Mouse (Mus musculus) left cerebral cortex, adult 2 months (tissue): ENCODE data around the gene Ttc21a. TPM values are rescaled to one million over a fixed set of nuclear protein-coding genes. Genes with fewer than 3 reads are reported as not detected.
"Not testable (repeated sequence)": the region's sequence is repeated elsewhere in the genome, so short reads cannot be mapped to it uniquely, and the experiment has no call there.

Experiments used
- DNase-seq, 2 experiments: peaks; one replicate each; pipeline ENCODE4 v3.0.0; 2021 to 2022; ENCODE audit warnings: low spot score in 2 of 2, mixed read lengths in 1 of 2; ENCODE audit errors: extremely low spot score in 1 of 2
- H3K27ac ChIP-seq: fragments of 200-600 bp; 2 replicates; pipeline ENCODE4 v1.8.1; 2022
- H3K4me3 ChIP-seq: fragments of 200-600 bp; 2 replicates; pipeline ENCODE4 v1.8.1; 2022
- CTCF ChIP-seq: fragments of 200-600 bp; IDR thresholded peaks from 2 replicates; pipeline ENCODE4 v1.8.1; 2022; ENCODE audit warnings: antibody characterized with exemption, mild to moderate bottlenecking, moderate library complexity
- intact Hi-C: fragments of 180-260 bp; cut with DNase I; formaldehyde crosslinking; loops from one replicate; pipeline ENCODE4 v1.15.1; 2025
- total RNA-seq, 2 experiments: library from RNA; stranded (reverse); gene quantifications; 2 replicates each; pipeline ENCODE4 v1.2.3; 2021

Ttc21a gene
- total RNA-seq, 2 experiments from 2014 or later, result 0.45 to 0.77 TPM

GRCm38 (mm10) chr9:120010781-120011511, 73.5 kb downstream of the Ttc21a start:
- peak; percentile 98 to 99 for DNase-seq
- Histone ChIP-seq H3K4me3 (peak overlapping the region; percentile 43), H3K27ac (peak overlapping the region; percentile 97)
- no peak for TF ChIP-seq CTCF
- intact Hi-C loops, result loop anchor here (1.0 kb wide), 2 partner anchors 28 to 48 kb away; no protein-coding TSS in a partner anchor

- intact Hi-C loops, result loop anchor here (1.0 kb wide), 2 partner anchors 28 to 48 kb away; no protein-coding TSS in a partner anchor
- peak overlapping the region; percentile 43 for H3K4me3 ChIP-seq
- peak; percentile 51 to 71 for DNase-seq
- peak overlapping the region; percentile 97 for H3K27ac ChIP-seq
- peak; percentile 70 for TF ChIP-seq CTCF
These were observed 74.1 kb downstream of the Ttc21a start for GRCm38 (mm10) chr9:120011533-120011932.

GRCm38 (mm10) chr9:120012161-120012560, 74.8 kb downstream of the Ttc21a start:
- H3K4me3 ChIP-seq, result not testable (repeated sequence)
- H3K27ac ChIP-seq, result peak overlapping the region; percentile 32; the same call in 1 of the 2 replicates

GRCm38 (mm10) chr9:120012781-120013180, 75.4 kb downstream of the Ttc21a start:
- DNase-seq, result peak in 1 of 2 experiments; percentile 38
- H3K27ac ChIP-seq, result peak overlapping the region; percentile 40
- TF ChIP-seq CTCF, result no peak
- no peak overlapping the region for H3K4me3 ChIP-seq
- intact Hi-C loops, result no loop called here

More at GRCm38 (mm10) chr9:120012161-120012560, 74.8 kb downstream of the Ttc21a start:
- DNase-seq, intact Hi-C loops: not testable (repeated sequence)

- no peak for TF ChIP-seq CTCF
- intact Hi-C loops, result no loop called here
- peak overlapping the region; percentile 40 for H3K27ac ChIP-seq
- no peak for DNase-seq
- H3K4me3 ChIP-seq, result no peak overlapping the region
These were observed 75.9 kb downstream of the Ttc21a start for GRCm38 (mm10) chr9:120013251-120013820.

GRCm38 (mm10) chr9:120014828-120015227, 77.4 kb downstream of the Ttc21a start:
- no peak for DNase-seq
- Histone ChIP-seq H3K4me3 (no peak overlapping the region), H3K27ac (no peak overlapping the region)
- TF ChIP-seq CTCF, result no peak
- intact Hi-C loops, result no loop called here

- TF ChIP-seq CTCF, result no peak
- intact Hi-C loops, result no loop called here
- Histone ChIP-seq H3K4me3 (no peak overlapping the region), H3K27ac (no peak overlapping the region)
- DNase-seq, result no peak
These were observed 79.5 kb downstream of the Ttc21a start for GRCm38 (mm10) chr9:120016956-120017355.

Other genes starting within 250 kb of the Ttc21a start
- under 1 TPM; 0.14 to 0.20 TPM for gene Scn10a, start 218.3 kb upstream of the Ttc21a start, total RNA-seq
- gene Scn11a, start 112.2 kb upstream of the Ttc21a start, total RNA-seq, result under 1 TPM; 0.16 to 0.25 TPM
- gene Wdr48, start 42.7 kb upstream of the Ttc21a start, total RNA-seq, result 10 to 100 TPM; 79.3 to 85.8 TPM
- gene Gorasp1, start within 50 bp of the Ttc21a start, total RNA-seq, result 10 to 100 TPM; 30.7 to 38.0 TPM
- 10 to 100 TPM; 28.7 to 31.3 TPM for gene Csrnp1, start 47.1 kb downstream of the Ttc21a start, total RNA-seq
- under 1 TPM; 0.14 to 0.20 TPM for gene Xirp1, start 86.0 kb downstream of the Ttc21a start, total RNA-seq
- gene Cx3cr1, start 132.3 kb downstream of the Ttc21a start, total RNA-seq, result 10 to 100 TPM; 28.6 to 30.9 TPM
- not detected for gene Ccr8, start 154.5 kb downstream of the Ttc21a start, total RNA-seq
- 10 to 100 TPM; 24.3 to 24.9 TPM for gene Slc25a38, start 172.8 kb downstream of the Ttc21a start, total RNA-seq
- 100 to 1,000 TPM; 398 to 400 TPM for gene Rpsa, start 190.1 kb downstream of the Ttc21a start, total RNA-seq
- 100 to 1,000 TPM; 177 to 214 TPM for gene Mobp, start 212.1 kb downstream of the Ttc21a start, total RNA-seq